Comparison of ENCODE assay signal across 13 mouse cellular contexts in genomic region chr3:55227214-55227581, GRCm38 (mm10). TPM values are rescaled to one million over a fixed set of nuclear protein-coding genes. Genes with fewer than 3 reads are reported as not detected.
A peak's percentile ranks its signal among the peaks of the same experiment; 100 is the strongest.
DNase-seq lines count a peak whose midpoint lies in the region; ATAC-seq and TF ChIP-seq lines count a peak whose summit lies in the region.
"Had no signal": no experiment of that assay in that cellular context is flagged by ENCODE, and none has a peak within 500 bp of the region (broad histone marks: within the 10 kb centered on the region; RNA-seq: fewer than 3 reads in every experiment).

No protein-coding gene starts in this region.

- H3K9me3 ChIP-seq in heart, embryonic 10.5 days = no peaks in the 10 kb centered on the region
- 0 out of 2 replicates have a peak, but pooled peaks cover 2% of the 10 kb centered on the region for H3K9me3 ChIP-seq in heart, embryonic 11.5 days (replicated peaks; ENCODE audit: control insufficient read depth, low read length)
- no peaks in the 10 kb centered on the region for H3K9me3 ChIP-seq in forebrain, embryonic 11.5 days (ENCODE audit: control insufficient read depth, low read length)
- H3K9me3 ChIP-seq in hindbrain, postnatal 0 days (ENCODE audit: low read length) = no peaks in the 10 kb centered on the region
- H3K9me3 ChIP-seq in midbrain, embryonic 15.5 days = no peaks in the 10 kb centered on the region
- H3K9me3 ChIP-seq: heart, embryonic 15.5 days had no signal

- TF ChIP-seq CTCF in hindbrain, postnatal 0 days (IDR thresholded peaks at IDR 0.05; ENCODE audit: low read depth) = no peak

- ATAC-seq in heart, embryonic 11.5 days (replicated peaks; ENCODE audit: insufficient number of reproducible peaks, low FRiP score, low TSS enrichment) = no peak
- no peak for ATAC-seq in forebrain, embryonic 11.5 days (replicated peaks; ENCODE audit: low FRiP score)
- peak; percentile 43; the same call in 1 of the 2 replicates for ATAC-seq in hindbrain, postnatal 0 days
- ATAC-seq in midbrain, embryonic 15.5 days (replicated peaks) = no peak; the same call in 1 of the 2 replicates

- no peak overlapping the region for H3K27ac ChIP-seq in heart, embryonic 10.5 days
- H3K27ac ChIP-seq in heart, embryonic 11.5 days (ENCODE audit: low read depth, low read length) = no peak overlapping the region
- no peak overlapping the region for H3K27ac ChIP-seq in forebrain, embryonic 11.5 days (ENCODE audit: low read depth, low read length)
- no peak overlapping the region for H3K27ac ChIP-seq in hindbrain, postnatal 0 days
- no peak overlapping the region for H3K27ac ChIP-seq in midbrain, embryonic 15.5 days
- H3K27ac ChIP-seq: heart, embryonic 15.5 days had no signal

- no peak overlapping the region for H3K4me2 ChIP-seq in heart, embryonic 11.5 days
- peak overlapping the region; percentile 20 for H3K4me2 ChIP-seq in forebrain, embryonic 11.5 days (ENCODE audit: low read depth, low read length, severe bottlenecking)
- H3K4me2 ChIP-seq in hindbrain, postnatal 0 days (ENCODE audit: low read depth, low read length) = peak overlapping the region; percentile 44
- H3K4me2 ChIP-seq in midbrain, embryonic 15.5 days = peak overlapping the region; percentile 50
- H3K4me2 ChIP-seq: heart, embryonic 15.5 days had no signal

- H3K36me3 ChIP-seq in heart, embryonic 10.5 days = no peaks in the 10 kb centered on the region
- H3K36me3 ChIP-seq in heart, embryonic 11.5 days (ENCODE audit: control insufficient read depth, insufficient read depth, low read length) = no peaks in the 10 kb centered on the region
- H3K36me3 ChIP-seq in forebrain, embryonic 11.5 days (ENCODE audit: control insufficient read depth, insufficient read depth, low read length) = no peaks in the 10 kb centered on the region
- no peaks in the 10 kb centered on the region for H3K36me3 ChIP-seq in hindbrain, postnatal 0 days (ENCODE audit: insufficient read depth, low read length)
- H3K36me3 ChIP-seq in midbrain, embryonic 15.5 days (replicated peaks) = no peaks in the 10 kb centered on the region
- H3K36me3 ChIP-seq: G1E; heart, embryonic 15.5 days had no signal

- DNase-seq in heart, embryonic 10.5 days (ENCODE audit: low spot score) = peak; percentile 51
- no peak for DNase-seq in forebrain, embryonic 11.5 days (ENCODE audit: low spot score)
- no peak for DNase-seq in hindbrain, postnatal 0 days (ENCODE audit: low spot score)
- no peak for DNase-seq in heart, adult 11 months
- DNase-seq in heart, postnatal 10 days = no peak
- DNase-seq in heart, adult 8-10 months (ENCODE audit: low spot score) = no peak

- H3K4me1 ChIP-seq in heart, embryonic 10.5 days = peaks cover 4% of the 10 kb centered on the region; the same call in 1 of the 2 replicates
- H3K4me1 ChIP-seq in heart, embryonic 11.5 days (ENCODE audit: control insufficient read depth, insufficient read depth, low read length) = 0 out of 2 replicates have a peak, but pooled peaks cover 3% of the 10 kb centered on the region
- peaks cover 10% of the 10 kb centered on the region; the same call in 1 of the 2 replicates for H3K4me1 ChIP-seq in forebrain, embryonic 11.5 days (replicated peaks; ENCODE audit: control insufficient read depth, insufficient read depth, low read length)
- peaks cover 11% of the 10 kb centered on the region; the same call in 1 of the 2 replicates for H3K4me1 ChIP-seq in hindbrain, postnatal 0 days (ENCODE audit: insufficient read depth, low read length)
- peaks cover 16% of the 10 kb centered on the region for H3K4me1 ChIP-seq in midbrain, embryonic 15.5 days
- H3K4me1 ChIP-seq: heart, embryonic 15.5 days had no signal

- intact Hi-C loops in heart, postnatal 10 days (cut with DNase I) = no loop called here

- 32% methylated on average over 4 of the region's 4 CpGs for WGBS in heart, embryonic 10.5 days
- 33% methylated on average over 4 of the region's 4 CpGs for WGBS in heart, embryonic 11.5 days (ENCODE audit: insufficient replicate concordance)
- 13% methylated on average over 4 of the region's 4 CpGs for WGBS in forebrain, embryonic 11.5 days
- 38% methylated on average over 4 of the region's 4 CpGs for WGBS in hindbrain, postnatal 0 days
- WGBS in midbrain, embryonic 15.5 days = 19% methylated on average over 4 of the region's 4 CpGs

- no peak overlapping the region for H3K4me3 ChIP-seq in heart, embryonic 10.5 days
- no peak overlapping the region for H3K4me3 ChIP-seq in heart, embryonic 11.5 days (ENCODE audit: low read depth, low read length)
- no peak overlapping the region for H3K4me3 ChIP-seq in forebrain, embryonic 11.5 days (ENCODE audit: low read depth, low read length)
- no peak overlapping the region for H3K4me3 ChIP-seq in hindbrain, postnatal 0 days (ENCODE audit: low read length)
- H3K4me3 ChIP-seq in midbrain, embryonic 15.5 days = no peak overlapping the region
- H3K4me3 ChIP-seq: heart, embryonic 15.5 days had no signal

- no peaks in the 10 kb centered on the region for H3K27me3 ChIP-seq in heart, embryonic 10.5 days (ENCODE audit: insufficient read depth, poor library complexity, severe bottlenecking)
- H3K27me3 ChIP-seq in heart, embryonic 11.5 days (ENCODE audit: control insufficient read depth, insufficient read depth, low read length) = no peaks in the 10 kb centered on the region
- H3K27me3 ChIP-seq in forebrain, embryonic 11.5 days (ENCODE audit: control insufficient read depth, insufficient read depth, low read length) = no peaks in the 10 kb centered on the region
- H3K27me3 ChIP-seq in hindbrain, postnatal 0 days (ENCODE audit: insufficient read depth, low read length) = no peaks in the 10 kb centered on the region
- H3K27me3 ChIP-seq in midbrain, embryonic 15.5 days (replicated peaks) = no peaks in the 10 kb centered on the region
- H3K27me3 ChIP-seq: heart, embryonic 15.5 days had no signal

- no peak overlapping the region for H3K9ac ChIP-seq in heart, embryonic 11.5 days (ENCODE audit: low read depth, low read length)
- H3K9ac ChIP-seq in forebrain, embryonic 11.5 days (ENCODE audit: low read length) = no peak overlapping the region
- H3K9ac ChIP-seq in hindbrain, postnatal 0 days (replicated peaks; ENCODE audit: low read length) = no peak overlapping the region
- no peak overlapping the region for H3K9ac ChIP-seq in midbrain, embryonic 15.5 days
- H3K9ac ChIP-seq: heart, embryonic 15.5 days had no signal

RNA-seq across cellular contexts. Expression of gene Dclk1, which starts 15.0 kb away (rescaled TPM):
- 4.8 and 7.9 TPM in 2 replicates for polyA plus RNA-seq in heart, embryonic 10.5 days (2016; fragmentation: Nextera tagmentation; extraction: Ambion mirVana)
- 4.7 and 5.5 TPM in 2 replicates for polyA plus RNA-seq in heart, embryonic 11.5 days (2014; fragmentation: Nextera tagmentation; extraction: Ambion mirVana)
- 77.5 and 83.3 TPM in 2 replicates for polyA plus RNA-seq in forebrain, embryonic 11.5 days (2014; fragmentation: Nextera tagmentation; extraction: Ambion mirVana)
- total RNA-seq in hindbrain, postnatal 0 days (2014; rRNA removed) = 213 and 250 TPM in 2 replicates
- 196 and 214 TPM in 2 replicates for polyA plus RNA-seq in hindbrain, postnatal 0 days (2015; fragmentation: Nextera tagmentation; extraction: Ambion mirVana)
- 308 and 336 TPM in 2 replicates for polyA plus RNA-seq in midbrain, embryonic 15.5 days (2015; fragmentation: Nextera tagmentation; extraction: Ambion mirVana)
- 10 to 100 TPM; 11.9 to 13.0 TPM for total RNA-seq in heart, postnatal 10 days (2021)
- 1 to 10 TPM; 2.4 to 4.7 (median 3.6) TPM for total RNA-seq in heart, adult 8-10 months (2022)
- polyA plus RNA-seq: G1E had no signal

RNA-seq across cellular contexts. Expression of gene Sohlh2, which starts 45.4 kb away (rescaled TPM):
- 0.18 TPM in 1 of 2 replicates, not detected in the other for polyA plus RNA-seq in heart, embryonic 10.5 days (2016; fragmentation: Nextera tagmentation; extraction: Ambion mirVana)
- polyA plus RNA-seq in heart, embryonic 11.5 days (2014; fragmentation: Nextera tagmentation; extraction: Ambion mirVana) = not detected in 2 replicates
- 0.11 TPM in 1 of 2 replicates, not detected in the other for polyA plus RNA-seq in forebrain, embryonic 11.5 days (2014; fragmentation: Nextera tagmentation; extraction: Ambion mirVana)
- not detected in 2 replicates for total RNA-seq in hindbrain, postnatal 0 days (2014; rRNA removed)
- 0.08 TPM in 2 replicates for polyA plus RNA-seq in hindbrain, postnatal 0 days (2015; fragmentation: Nextera tagmentation; extraction: Ambion mirVana)
- polyA plus RNA-seq in midbrain, embryonic 15.5 days (2015; fragmentation: Nextera tagmentation; extraction: Ambion mirVana) = 0.06 TPM in 1 of 2 replicates, not detected in the other
- not detected for total RNA-seq in heart, postnatal 10 days (2021)
- not detected for total RNA-seq in heart, adult 8-10 months (2022)
- total RNA-seq: G1E had no signal
- polyA plus RNA-seq: cortical plate, adult 2 months; G1E; lung, embryonic 16.5 days; thymus, postnatal 0 days had no signal
